Mouse (Mus musculus) right cerebral cortex, postnatal 36 days (tissue): ENCODE data around the gene Anxa9.
A peak's percentile ranks its signal among the peaks of the same experiment; 100 is the strongest.

Experiments
- DNase-seq, 2 experiments: peaks; one replicate each; pipeline ENCODE4 v3.0.0; 2022; ENCODE audit warnings: low spot score in 2 of 2, mixed read lengths in 1 of 2

Gene Anxa9

GRCm38 (mm10) chr3:95314075-95314474 is 7.1 kb upstream of the Anxa9 start:
- no peak for DNase-seq

- DNase-seq, result no peak
Measured at GRCm38 (mm10) chr3:95313476-95313875, 6.5 kb upstream of the Anxa9 start.

GRCm38 (mm10) chr3:95312623-95313022 is 5.6 kb upstream of the Anxa9 start:
- DNase-seq, result no peak

GRCm38 (mm10) chr3:95310968-95311882 is 4.2 kb upstream of the Anxa9 start:
- peak in 1 of 2 experiments; percentile 50 for DNase-seq

- no peak for DNase-seq
Measured at GRCm38 (mm10) chr3:95310496-95310895, 3.5 kb upstream of the Anxa9 start.

GRCm38 (mm10) chr3:95306244-95306643 is 732 bp downstream of the Anxa9 start:
- no peak for DNase-seq

GRCm38 (mm10) chr3:95301204-95301796 is 5.7 kb downstream of the Anxa9 start:
- no peak for DNase-seq

- no peak for DNase-seq
Measured at GRCm38 (mm10) chr3:95298018-95298417, 9.0 kb downstream of the Anxa9 start.

GRCm38 (mm10) chr3:95296103-95296469 is 10.9 kb downstream of the Anxa9 start:
- DNase-seq, result no peak

- no peak for DNase-seq
Measured at GRCm38 (mm10) chr3:95295321-95296102, 11.5 kb downstream of the Anxa9 start.

GRCm38 (mm10) chr3:95294718-95295117 is 12.3 kb downstream of the Anxa9 start:
- no peak for DNase-seq

GRCm38 (mm10) chr3:95294316-95294715 is 12.7 kb downstream of the Anxa9 start:
- no peak for DNase-seq

- no peak for DNase-seq
Measured at GRCm38 (mm10) chr3:95293537-95293936, 13.4 kb downstream of the Anxa9 start.

- no peak for DNase-seq
Measured at GRCm38 (mm10) chr3:95292899-95293298, 14.1 kb downstream of the Anxa9 start.

GRCm38 (mm10) chr3:95291041-95291440 is 15.9 kb downstream of the Anxa9 start:
- no peak for DNase-seq

- DNase-seq, result no peak
Measured at GRCm38 (mm10) chr3:95290156-95290555, 16.8 kb downstream of the Anxa9 start.

- DNase-seq, result no peak
Measured at GRCm38 (mm10) chr3:95289419-95289818, 17.6 kb downstream of the Anxa9 start.

- no peak for DNase-seq
Measured at GRCm38 (mm10) chr3:95287541-95287940, 19.4 kb downstream of the Anxa9 start.

- DNase-seq, result no peak
Measured at GRCm38 (mm10) chr3:95286510-95286909, 20.5 kb downstream of the Anxa9 start.

- DNase-seq, result no peak
Measured at GRCm38 (mm10) chr3:95286011-95286410, 21.0 kb downstream of the Anxa9 start.

GRCm38 (mm10) chr3:95285390-95285789 is 21.6 kb downstream of the Anxa9 start:
- no peak for DNase-seq

GRCm38 (mm10) chr3:95284501-95285281 is 22.3 kb downstream of the Anxa9 start:
- DNase-seq, result no peak
